Mouse (Mus musculus) ES-Bruce4 (cell line): ENCODE results near the gene Jkamp. TPM values are rescaled to one million over a fixed set of nuclear protein-coding genes. Genes with fewer than 3 reads are reported as not detected.

Experiments used
- H3K27ac ChIP-seq: 2 replicates; pipeline ENCODE4 v1.5.1; 2012; ENCODE audit warnings: low read length, inconsistent platforms; ENCODE audit not compliant: insufficient read depth
- H3K27me3 ChIP-seq: 2 replicates; pipeline ENCODE4 v1.6.1; 2012; ENCODE audit warnings: mild to moderate bottlenecking, low read length, inconsistent platforms; ENCODE audit not compliant: control insufficient read depth, poor library complexity, insufficient read depth, severe bottlenecking
- H3K36me3 ChIP-seq: 2 replicates; pipeline ENCODE4 v1.6.1; 2012; ENCODE audit warnings: inconsistent platforms, mild to moderate bottlenecking, low read length, moderate library complexity; ENCODE audit not compliant: control insufficient read depth, poor library complexity, insufficient read depth, severe bottlenecking
- H3K4me1 ChIP-seq: one replicate; pipeline ENCODE4 v1.8.1; 2011; ENCODE audit warnings: low read length; ENCODE audit not compliant: control insufficient read depth, insufficient read depth
- H3K4me3 ChIP-seq: 2 replicates; pipeline ENCODE4 v1.5.1; 2011; ENCODE audit warnings: low read depth, mild to moderate bottlenecking, low read length
- H3K9ac ChIP-seq: 2 replicates; pipeline ENCODE4 v1.6.1; 2012; ENCODE audit warnings: low read depth, mild to moderate bottlenecking, inconsistent platforms; ENCODE audit not compliant: poor library complexity, severe bottlenecking
- H3K9me3 ChIP-seq: replicated peaks from 2 replicates; pipeline ENCODE4 v1.6.1; 2012; ENCODE audit warnings: mild to moderate bottlenecking, low read length, inconsistent platforms; ENCODE audit not compliant: control insufficient read depth, poor library complexity, insufficient read depth, severe bottlenecking
- CTCF ChIP-seq: IDR thresholded peaks from one replicate; pipeline ENCODE4 v1.8.1; 2011; ENCODE audit warnings: low read depth, low read length
- EP300 ChIP-seq: IDR thresholded peaks from 2 replicates; pipeline ENCODE4 v1.6.1; 2011; ENCODE audit warnings: low read depth, low read length; ENCODE audit not compliant: insufficient read depth
- POLR2A ChIP-seq: IDR thresholded peaks from one replicate; pipeline ENCODE4 v1.8.1; 2011; ENCODE audit warnings: low read length; ENCODE audit not compliant: insufficient read depth
- polyA plus RNA-seq: library from polyadenylated mRNA; stranded (reverse); fragments of >200 nt; gene quantifications from 2 replicates; pipeline ENCODE4 v1.2.4, GENCODE M21; 2011; ENCODE audit warnings: low read depth; ENCODE audit not compliant: missing spikeins, insufficient read depth, insufficient read length

The Jkamp gene
- polyA plus RNA-seq, 1 experiment = 42.1 TPM

GRCm38 (mm10) chr12:72102776-72103175, 17.4 kb downstream of the Jkamp start:
- Histone ChIP-seq H3K27ac (no peak overlapping the region), H3K27me3 (no peaks in the 10 kb centered on the region), H3K9ac (no peak overlapping the region), H3K36me3 (peaks cover 10% of the 10 kb centered on the region), H3K9me3 (no peaks in the 10 kb centered on the region), H3K4me1 (no peaks in the 10 kb centered on the region), H3K4me3 (no peak overlapping the region)
- TF ChIP-seq EP300 = no peak
- TF ChIP-seq POLR2A = no peak
- TF ChIP-seq CTCF = no peak

GRCm38 (mm10) chr12:72104027-72104426, 18.6 kb downstream of the Jkamp start:
- no peak overlapping the region for H3K27ac ChIP-seq
- no peaks in the 10 kb centered on the region for H3K27me3 ChIP-seq
- peaks cover 5% of the 10 kb centered on the region for H3K36me3 ChIP-seq
- no peaks in the 10 kb centered on the region for H3K9me3 ChIP-seq
- no peak overlapping the region for H3K9ac ChIP-seq
- TF ChIP-seq CTCF = no peak
- no peak for TF ChIP-seq POLR2A
- no peak for TF ChIP-seq EP300
- no peak overlapping the region for H3K4me3 ChIP-seq
- no peaks in the 10 kb centered on the region for H3K4me1 ChIP-seq

- H3K27ac ChIP-seq = no peak overlapping the region
These were observed 19.3 kb downstream of the Jkamp start for GRCm38 (mm10) chr12:72104525-72105281.

GRCm38 (mm10) chr12:72115126-72115525, 29.7 kb downstream of the Jkamp start:
- no peak for TF ChIP-seq CTCF
- no peak for TF ChIP-seq POLR2A
- no peak for TF ChIP-seq EP300
- no peaks in the 10 kb centered on the region for H3K36me3 ChIP-seq
- no peaks in the 10 kb centered on the region for H3K27me3 ChIP-seq
- no peaks in the 10 kb centered on the region for H3K9me3 ChIP-seq
- no peak overlapping the region for H3K4me3 ChIP-seq
- no peak overlapping the region for H3K27ac ChIP-seq
- H3K4me1 ChIP-seq = no peaks in the 10 kb centered on the region
- no peak overlapping the region for H3K9ac ChIP-seq

More at GRCm38 (mm10) chr12:72104525-72105281, 19.3 kb downstream of the Jkamp start:
- Histone ChIP-seq H3K4me3 (no peak overlapping the region), H3K27me3 (no peaks in the 10 kb centered on the region), H3K36me3 (peaks cover 5% of the 10 kb centered on the region), H3K9ac (no peak overlapping the region), H3K9me3 (no peaks in the 10 kb centered on the region), H3K4me1 (no peaks in the 10 kb centered on the region)
- TF ChIP-seq POLR2A (no peak), EP300 (no peak), CTCF (no peak)

- H3K27ac ChIP-seq = no peak overlapping the region
- H3K9me3 ChIP-seq = no peaks in the 10 kb centered on the region
- H3K4me3 ChIP-seq = peak overlapping the region; percentile 10; the same call in 1 of the 2 replicates
- no peaks in the 10 kb centered on the region for H3K36me3 ChIP-seq
- no peaks in the 10 kb centered on the region for H3K4me1 ChIP-seq
- H3K9ac ChIP-seq = no peak overlapping the region
- no peak for TF ChIP-seq EP300
- TF ChIP-seq POLR2A = no peak
- no peak for TF ChIP-seq CTCF
- H3K27me3 ChIP-seq = no peaks in the 10 kb centered on the region
These were observed 30.4 kb downstream of the Jkamp start for GRCm38 (mm10) chr12:72115686-72116345.

- Histone ChIP-seq H3K36me3 (no peaks in the 10 kb centered on the region), H3K9me3 (no peaks in the 10 kb centered on the region), H3K4me1 (no peaks in the 10 kb centered on the region), H3K4me3 (no peak overlapping the region), H3K27ac (no peak overlapping the region), H3K9ac (no peak overlapping the region), H3K27me3 (no peaks in the 10 kb centered on the region)
- TF ChIP-seq EP300 (no peak), CTCF (no peak), POLR2A (no peak)
These were observed 43.8 kb downstream of the Jkamp start for GRCm38 (mm10) chr12:72129203-72129602.
